Mouse (Mus musculus) thymus, adult 2 months (tissue): ENCODE results near the gene Mcm2. TPM values are rescaled to one million over a fixed set of nuclear protein-coding genes. Genes with fewer than 3 reads are reported as not detected.

Experiments used
- DNase-seq: peaks from one replicate; pipeline ENCODE4 v3.0.0; 2021
- H3K27ac ChIP-seq: fragments of 200-500 bp; 2 replicates; pipeline ENCODE4 v1.5.1; 2012; ENCODE audit warnings: low read length, control low read depth; ENCODE audit not compliant: control insufficient read depth, insufficient read depth
- H3K27me3 ChIP-seq: fragments of 200-500 bp; 2 replicates; pipeline ENCODE4 v1.6.1; 2012; ENCODE audit warnings: mild to moderate bottlenecking, low read length, moderate library complexity, mixed read lengths; ENCODE audit not compliant: control insufficient read depth, insufficient read depth
- H3K36me3 ChIP-seq: fragments of 200-500 bp; 2 replicates; pipeline ENCODE4 v1.6.1; 2012; ENCODE audit warnings: mild to moderate bottlenecking, low read length, moderate library complexity; ENCODE audit not compliant: control insufficient read depth, insufficient read depth
- H3K4me1 ChIP-seq: fragments of 200-500 bp; replicated peaks from 2 replicates; pipeline ENCODE4 v1.6.1; 2012; ENCODE audit warnings: low read length; ENCODE audit not compliant: control insufficient read depth, insufficient read depth
- H3K4me3 ChIP-seq: fragments of 200-500 bp; 2 replicates; pipeline ENCODE4 v1.5.1; 2012; ENCODE audit warnings: mild to moderate bottlenecking, low read length, control low read depth, moderate library complexity; ENCODE audit not compliant: control insufficient read depth, insufficient read depth
- CTCF ChIP-seq: fragments of 200-500 bp; IDR thresholded peaks from 2 replicates; pipeline ENCODE4 v1.5.1; 2012; ENCODE audit warnings: mild to moderate bottlenecking, control low read depth, low read length, moderate library complexity, borderline replicate concordance; ENCODE audit not compliant: control insufficient read depth, poor library complexity, insufficient read depth; ENCODE audit errors: extremely low read depth
- POLR2A ChIP-seq: fragments of 200-500 bp; IDR thresholded peaks from 2 replicates; pipeline ENCODE4 v1.6.1; 2012; ENCODE audit warnings: mild to moderate bottlenecking, low read length, control low read depth, moderate library complexity; ENCODE audit not compliant: control insufficient read depth, poor library complexity, insufficient read depth; ENCODE audit errors: extremely low read depth
- WGBS: fragments of 180-500 bp; shearing (Covaris S2); methylation state at CpG from one replicate; pipeline ENCODE4 v1.1.7; 2018; 5-methylcytosine and 5-hydroxymethylcytosine counted together
- polyA plus RNA-seq: library from polyadenylated mRNA; depleted of rRNA; stranded (reverse); fragments of >200 nt; gene quantifications from 2 replicates; pipeline ENCODE4 v1.2.3, GENCODE M21; 2012

Gene Mcm2
- polyA plus RNA-seq, 1 experiment = 169 TPM

DNA sequence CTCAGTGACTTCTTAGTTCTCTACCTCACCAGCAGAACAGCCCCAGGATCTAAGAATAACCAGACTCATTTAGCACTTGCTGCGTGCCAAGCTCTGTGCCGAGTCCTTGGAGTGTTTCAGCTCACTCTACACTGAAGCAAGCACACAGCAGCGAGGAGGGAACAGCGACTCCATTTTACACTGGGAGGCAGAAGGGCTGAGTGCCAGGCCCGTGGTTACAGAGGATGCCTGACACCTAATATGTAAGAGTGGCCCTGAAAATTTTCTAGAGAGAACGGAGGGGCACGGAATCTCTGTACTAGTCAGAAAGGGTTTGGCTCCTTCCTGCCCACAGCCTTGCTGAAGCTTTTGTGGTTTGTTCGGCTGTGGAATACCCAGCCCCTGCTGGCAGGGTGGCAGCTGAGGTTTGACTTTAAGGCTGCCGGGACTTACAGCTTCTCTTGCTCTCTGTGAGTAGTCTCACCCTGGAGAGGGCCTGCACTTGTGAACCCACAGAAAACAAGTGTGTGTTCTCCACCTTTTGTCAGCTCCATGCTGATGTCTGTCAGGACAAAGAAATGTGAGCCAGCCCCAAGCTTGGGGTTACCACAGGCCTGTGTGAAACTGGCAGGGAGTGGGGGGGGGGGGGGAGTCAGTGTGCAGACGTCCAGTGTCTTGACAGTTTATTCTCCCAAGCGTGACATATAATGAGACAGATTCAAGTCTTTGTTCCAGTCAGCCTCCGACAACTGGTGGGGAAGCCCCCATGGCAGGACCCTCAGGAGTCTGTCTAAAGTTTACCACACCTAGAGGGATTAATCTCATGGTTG, 40.9 kb upstream of the Mcm2 start:
- peak overlapping the region; percentile 47; the same call in 1 of the 2 replicates for H3K27ac ChIP-seq
- H3K4me1 ChIP-seq = peaks cover 47% of the 10 kb centered on the region
- TF ChIP-seq POLR2A = no peak
- peak; percentile 68; the same call in 1 of the 2 replicates for TF ChIP-seq CTCF
- H3K27me3 ChIP-seq = no peaks in the 10 kb centered on the region
- H3K36me3 ChIP-seq = no peaks in the 10 kb centered on the region
- peak; percentile 74 for DNase-seq
- 9% methylated on average over 12 of the region's 12 CpGs for WGBS
- peak overlapping the region; percentile 8; the same call in 1 of the 2 replicates for H3K4me3 ChIP-seq

DNA sequence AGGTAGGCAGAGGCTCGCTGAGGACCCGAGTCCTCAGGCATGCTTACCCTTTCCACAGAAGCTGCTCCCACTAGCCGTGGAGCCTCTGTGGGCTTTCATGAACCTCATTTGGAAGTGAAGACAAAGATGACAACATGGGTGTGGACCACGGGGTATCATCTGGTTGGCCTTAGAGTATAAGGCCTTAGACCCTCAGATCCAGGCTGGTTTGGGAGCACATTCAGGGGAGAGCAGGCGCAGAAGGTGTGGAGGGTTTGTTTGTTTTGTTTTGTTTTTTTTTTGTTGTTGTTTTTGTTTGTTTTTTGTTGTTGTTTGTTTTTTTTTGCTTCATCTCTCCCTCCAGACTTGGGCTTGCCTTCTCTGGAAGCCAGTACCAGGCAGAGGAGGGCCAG, 40.1 kb upstream of the Mcm2 start:
- Histone ChIP-seq H3K27me3 (no peaks in the 10 kb centered on the region), H3K27ac (peak overlapping the region; percentile 47; the same call in 1 of the 2 replicates), H3K4me1 (peaks cover 47% of the 10 kb centered on the region), H3K4me3 (no peak overlapping the region), H3K36me3 (no peaks in the 10 kb centered on the region)
- TF ChIP-seq POLR2A (no peak), CTCF (no peak)
- WGBS = 70% methylated on average over 5 of the region's 5 CpGs
- DNase-seq = no peak

DNA sequence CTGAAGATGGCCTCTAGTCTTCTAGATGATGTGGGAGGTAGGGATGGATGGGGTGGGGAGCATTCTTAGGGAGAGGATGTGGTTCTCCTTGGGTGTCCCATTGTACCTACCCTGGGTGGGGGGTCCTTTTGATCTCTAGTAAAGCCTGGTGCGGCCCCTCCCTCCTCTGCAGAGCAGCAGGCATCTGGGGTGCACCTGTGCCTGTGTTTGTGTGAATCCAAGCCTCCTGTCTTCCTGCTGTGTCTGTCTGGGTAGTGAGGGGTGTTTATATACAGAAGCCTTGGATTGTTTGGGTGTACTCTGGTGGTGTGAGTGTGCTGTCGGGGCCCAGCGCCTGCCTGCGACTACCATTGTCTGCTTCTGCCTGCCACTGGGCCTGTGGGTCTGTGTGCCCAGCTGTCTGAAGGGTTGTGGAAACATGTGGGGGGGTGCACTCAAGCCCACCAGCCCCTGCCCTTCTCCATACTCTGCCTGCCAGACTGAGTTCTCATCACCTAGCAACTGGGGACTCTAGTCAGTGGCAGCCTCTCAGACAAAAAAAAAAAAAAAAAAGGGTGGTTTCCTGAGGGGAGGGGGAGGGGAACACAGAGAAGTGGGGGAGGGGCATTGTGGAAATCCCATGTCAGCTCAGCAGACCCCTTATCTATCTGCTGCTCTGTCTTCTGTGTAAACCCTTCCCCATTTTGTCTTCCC, 39.5 kb upstream of the Mcm2 start:
- WGBS = 34% methylated on average over 4 of the region's 4 CpGs
- peak; percentile 61 for DNase-seq
- TF ChIP-seq CTCF (no peak), POLR2A (no peak)
- no peaks in the 10 kb centered on the region for H3K27me3 ChIP-seq
- H3K4me1 ChIP-seq = peaks cover 47% of the 10 kb centered on the region
- H3K36me3 ChIP-seq = no peaks in the 10 kb centered on the region
- no peak overlapping the region for H3K27ac ChIP-seq
- H3K4me3 ChIP-seq = no peak overlapping the region

DNA sequence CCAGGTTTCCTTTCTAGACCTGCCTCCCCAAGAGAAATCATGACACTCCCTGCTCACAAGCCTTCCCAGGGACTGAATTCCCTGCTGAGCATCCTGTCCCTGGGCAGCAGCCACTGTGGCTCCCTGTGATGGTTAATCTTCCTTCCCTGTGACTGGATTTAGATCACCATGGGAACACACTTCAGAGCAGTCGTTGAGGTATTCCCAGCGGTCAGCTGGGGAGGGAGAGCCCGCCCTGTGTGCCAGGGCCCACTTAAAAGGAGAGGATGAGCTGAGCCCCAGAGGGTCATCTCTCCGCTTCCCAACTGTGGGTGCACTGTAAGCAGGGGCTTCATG, 38.6 kb upstream of the Mcm2 start:
- no peak overlapping the region for H3K4me3 ChIP-seq
- WGBS = 96% methylated on average over 4 of the region's 4 CpGs
- TF ChIP-seq POLR2A (no peak), CTCF (no peak)
- no peak overlapping the region for H3K27ac ChIP-seq
- no peak for DNase-seq
- no peaks in the 10 kb centered on the region for H3K36me3 ChIP-seq
- peaks cover 47% of the 10 kb centered on the region for H3K4me1 ChIP-seq
- H3K27me3 ChIP-seq = no peaks in the 10 kb centered on the region

DNA sequence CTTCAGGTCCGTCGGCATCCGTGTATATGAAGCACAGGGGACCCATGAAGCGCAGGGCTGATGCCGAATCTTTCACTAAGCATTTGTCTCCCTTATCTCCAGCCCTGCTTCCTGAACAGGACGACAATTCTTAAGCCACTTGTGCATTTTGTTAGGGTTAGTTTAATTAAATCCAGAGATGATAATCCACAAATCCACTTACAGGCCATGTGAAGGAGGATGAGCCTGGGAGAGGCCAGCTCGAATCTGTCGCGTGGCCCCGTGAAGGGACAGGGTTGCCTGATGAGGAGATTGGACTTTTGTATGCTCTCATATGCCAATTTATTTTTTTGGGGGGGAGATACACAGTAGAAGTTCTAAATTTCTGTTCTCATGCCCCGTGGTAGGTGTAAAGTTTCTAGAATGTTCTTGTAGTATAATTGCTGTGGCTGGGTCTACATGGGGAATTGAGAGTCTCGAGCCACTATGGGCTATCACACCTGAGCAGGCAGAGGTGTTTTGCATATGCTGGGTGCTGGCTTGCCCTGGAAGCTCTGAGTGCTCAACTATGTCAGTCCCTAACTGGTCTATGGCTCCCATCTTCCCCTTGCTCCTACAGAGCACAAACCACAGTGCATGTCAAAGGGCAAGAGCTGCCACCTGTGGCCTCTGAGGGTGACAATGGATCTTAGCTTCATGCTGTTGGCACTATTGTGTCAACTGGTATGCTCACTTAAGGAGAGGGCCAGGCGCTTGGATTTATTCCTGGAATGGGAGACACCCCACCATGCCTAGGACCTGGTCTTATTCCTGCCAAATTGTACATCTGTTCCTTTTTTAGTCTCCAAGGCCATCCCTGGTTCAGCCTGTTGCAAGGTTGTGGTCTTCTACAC, 38.0 kb upstream of the Mcm2 start:
- Histone ChIP-seq H3K4me1 (peaks cover 47% of the 10 kb centered on the region), H3K27ac (no peak overlapping the region), H3K4me3 (no peak overlapping the region), H3K27me3 (no peaks in the 10 kb centered on the region), H3K36me3 (no peaks in the 10 kb centered on the region)
- DNase-seq = no peak
- TF ChIP-seq CTCF (no peak), POLR2A (no peak)
- WGBS = 91% methylated on average over 13 of the region's 13 CpGs

DNA sequence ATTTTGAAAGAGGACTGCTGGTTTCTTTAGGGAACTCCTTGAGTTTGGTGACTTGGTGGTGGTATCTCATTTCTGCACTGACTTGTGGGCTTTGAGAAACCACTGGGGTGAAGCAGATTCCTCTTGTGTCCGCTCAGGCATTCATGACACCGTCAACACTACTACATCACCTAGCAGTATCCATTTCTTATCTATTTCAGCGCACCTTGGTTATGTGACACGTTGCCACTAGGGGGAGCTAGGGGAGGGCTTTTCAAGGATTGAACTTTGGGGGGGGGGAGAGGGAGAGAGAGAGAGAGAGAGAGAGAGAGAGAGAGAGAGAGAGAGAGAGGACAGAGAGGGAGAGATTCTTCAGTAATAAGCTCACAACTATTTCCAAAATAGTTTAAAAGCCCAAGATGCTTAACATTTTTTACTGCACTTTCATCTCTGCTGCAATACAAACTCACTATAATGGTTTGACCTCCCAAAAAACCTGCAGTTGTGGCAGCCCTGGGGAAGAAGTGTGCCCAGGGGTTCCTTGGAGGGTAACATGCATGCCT, 37.2 kb upstream of the Mcm2 start:
- WGBS = 40% methylated on average over 4 of the region's 4 CpGs
- DNase-seq = peak; percentile 63

More for the DNA sequence above, 37.2 kb upstream of the Mcm2 start:
- Histone ChIP-seq H3K4me1 (peaks cover 47% of the 10 kb centered on the region), H3K36me3 (no peaks in the 10 kb centered on the region), H3K4me3 (no peak overlapping the region), H3K27me3 (no peaks in the 10 kb centered on the region), H3K27ac (no peak overlapping the region)
- TF ChIP-seq POLR2A (no peak), CTCF (no peak)
